Mouse (Mus musculus): Measurements from ENCODE around the gene Gm3147. TPM values are rescaled to one million over a fixed set of nuclear protein-coding genes. Genes with fewer than 3 reads are reported as not detected.
"Not testable (repeated sequence)": the region's sequence is repeated elsewhere in the genome, so short reads cannot be mapped to it uniquely, and the experiment has no call there.

Gm3147 gene
- not detected in 2 replicates for polyA plus RNA-seq (2015; fragmentation: Nextera tagmentation; extraction: Ambion mirVana)

DNA sequence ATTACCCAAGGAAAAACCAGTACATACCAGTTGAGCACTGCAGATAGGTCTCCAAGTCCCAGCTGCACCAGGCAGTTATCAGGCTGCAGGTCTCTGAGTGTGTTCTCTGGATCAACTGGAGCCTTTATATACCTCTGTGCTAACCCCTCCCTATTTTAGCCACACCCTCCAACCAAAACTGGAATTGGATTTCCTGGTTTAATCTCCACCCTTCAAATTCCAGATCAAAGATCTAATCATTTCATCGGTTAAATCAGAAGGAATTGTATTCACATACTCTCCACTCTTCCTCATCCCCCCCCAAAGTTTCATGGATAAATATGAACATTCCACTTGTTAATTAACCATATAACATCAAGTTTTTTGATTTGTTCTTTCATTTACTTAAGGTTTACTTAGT is at the start of gene Gm3147:
Gene Gm3147, minus strand, starts transcription at position 101 of the 400 bp plus-strand sequence.
- WGBS: no CpG with 5 or more reads among the region's 1 CpGs
- not testable (repeated sequence) for H3K4me1 ChIP-seq; H3K4me2 ChIP-seq; H3K9ac ChIP-seq; H3K4me3 ChIP-seq (replicated peaks); H3K27ac ChIP-seq; ATAC-seq (replicated peaks; ENCODE audit: low FRiP score); H3K36me3 ChIP-seq; H3K27me3 ChIP-seq; H3K9me3 ChIP-seq (replicated peaks)

DNA sequence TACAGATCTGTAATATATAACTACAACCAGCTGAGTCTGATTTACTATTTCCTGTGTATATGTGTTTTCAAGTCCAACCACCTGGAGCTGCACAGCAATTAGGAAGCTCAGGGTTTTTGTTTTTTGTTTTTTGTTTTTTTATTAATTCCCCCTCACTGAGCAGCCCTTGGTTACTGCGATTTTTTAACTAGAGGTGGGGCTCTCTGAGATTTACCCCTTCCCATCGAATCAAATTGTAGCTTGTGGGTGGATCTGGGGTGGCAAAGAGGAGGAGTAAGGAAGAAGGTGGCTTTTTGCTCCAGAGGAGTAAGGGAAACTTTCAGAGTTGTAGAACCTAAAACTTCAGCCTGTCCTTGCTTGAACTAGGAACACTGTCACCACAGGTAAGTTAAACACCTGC is 31.9 kb upstream of the Gm3147 start, which contains the start of gene Gm6205:
Gene Gm6205, plus strand, starts transcription at position 301 of the 400 bp plus-strand sequence.
- not testable (repeated sequence) for H3K4me1 ChIP-seq; H3K4me2 ChIP-seq; H3K9me3 ChIP-seq (replicated peaks); H3K4me3 ChIP-seq (replicated peaks); H3K27me3 ChIP-seq; ATAC-seq (replicated peaks; ENCODE audit: low FRiP score); H3K36me3 ChIP-seq; H3K9ac ChIP-seq; H3K27ac ChIP-seq
- whole genome bisulfite sequencing: no CpG with 5 or more reads among the region's 2 CpGs

DNA sequence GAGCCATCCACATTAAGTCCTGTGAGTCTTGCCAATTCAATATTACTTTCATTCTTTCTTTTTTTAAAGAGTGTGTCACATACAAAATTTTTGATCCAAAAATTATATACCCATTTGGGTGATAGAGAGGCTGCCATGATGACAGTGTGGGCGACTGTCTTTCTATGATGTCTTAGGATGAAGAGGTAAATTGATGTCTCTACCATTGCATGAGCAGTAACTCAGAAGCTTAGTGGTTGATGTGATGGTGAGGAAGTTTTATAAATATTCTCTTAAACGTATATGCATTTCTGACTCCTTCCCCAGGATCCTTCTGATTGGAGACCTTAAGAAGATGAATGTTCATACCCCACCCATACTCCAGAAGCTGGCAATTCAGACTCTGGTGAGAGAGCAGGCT is 7.5 kb upstream of the Gm3147 start, which contains the start of gene Gm6509:
Gene Gm6509, plus strand, starts transcription at position 301 of the 400 bp plus-strand sequence.
- H3K4me2 ChIP-seq; H3K4me3 ChIP-seq (replicated peaks); H3K4me1 ChIP-seq; H3K27ac ChIP-seq; H3K27me3 ChIP-seq; H3K9ac ChIP-seq; ATAC-seq (replicated peaks; ENCODE audit: low FRiP score); H3K9me3 ChIP-seq (replicated peaks); H3K36me3 ChIP-seq: not testable (repeated sequence)
- 100% methylated on average over 1 of the region's 2 CpGs for WGBS

Other genes with a start within 250 kb of the Gm3147 start
- gene Gm7682, start 170.6 kb downstream of the Gm3147 start, polyA plus RNA-seq (2015; fragmentation: Nextera tagmentation; extraction: Ambion mirVana): not detected in 2 replicates
- gene Gm3139, start 90.1 kb downstream of the Gm3147 start, polyA plus RNA-seq (2015; fragmentation: Nextera tagmentation; extraction: Ambion mirVana): not detected in 2 replicates
- gene Gm6509, start 7.6 kb upstream of the Gm3147 start, polyA plus RNA-seq (2015; fragmentation: Nextera tagmentation; extraction: Ambion mirVana): not detected in 2 replicates
- not detected in 2 replicates for gene Gm6205, start 32.0 kb upstream of the Gm3147 start, polyA plus RNA-seq (2015; fragmentation: Nextera tagmentation; extraction: Ambion mirVana)
- not detected in 2 replicates for gene Gm3183, start 249.1 kb upstream of the Gm3147 start, polyA plus RNA-seq (2015; fragmentation: Nextera tagmentation; extraction: Ambion mirVana)

All from kidney, embryonic 15.5 days (tissue).